15 mouse cellular contexts compared by ENCODE assay signal in the genomic region with DNA sequence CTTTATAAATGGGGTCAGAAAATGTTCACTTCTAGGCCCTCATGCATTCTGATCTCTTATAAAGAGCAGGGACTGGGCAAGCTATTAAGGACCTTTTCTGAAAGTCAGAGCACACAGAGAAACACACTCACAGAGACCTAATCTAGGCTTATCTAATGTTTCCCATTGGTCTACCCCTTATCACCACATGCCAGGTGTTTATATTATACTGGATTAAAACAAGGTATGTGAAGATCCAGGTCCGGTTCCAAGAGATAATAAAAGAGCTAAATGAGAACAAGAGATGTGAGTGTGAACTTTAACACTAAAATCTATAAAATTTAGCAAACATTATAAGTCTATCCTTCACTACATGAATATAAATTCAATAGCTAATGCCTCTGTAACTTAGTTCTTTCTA.
"Had no signal": no experiment of that assay in that cellular context is flagged by ENCODE, and none has a peak within 500 bp of the region (broad histone marks: within the 10 kb centered on the region; RNA-seq: fewer than 3 reads in every experiment).

No protein-coding gene starts in this region.

- H3K4me1 ChIP-seq: neural tube, embryonic 15.5 days; stomach, embryonic 15.5 days had no signal

- H3K4me2 ChIP-seq: neural tube, embryonic 15.5 days; stomach, embryonic 15.5 days had no signal

- H3K27me3 ChIP-seq: neural tube, embryonic 15.5 days; stomach, embryonic 15.5 days had no signal

- H3K4me3 ChIP-seq: neural tube, embryonic 15.5 days; stomach, embryonic 15.5 days had no signal

- H3K9me3 ChIP-seq: neural tube, embryonic 15.5 days; stomach, embryonic 15.5 days had no signal

- H3K9ac ChIP-seq: neural tube, embryonic 15.5 days; stomach, embryonic 15.5 days had no signal

- H3K27ac ChIP-seq: neural tube, embryonic 15.5 days; stomach, embryonic 15.5 days; stomach, postnatal 0 days had no signal

- H3K36me3 ChIP-seq: neural tube, embryonic 15.5 days; stomach, embryonic 15.5 days had no signal

- DNase-seq: retina, postnatal 1 day; right cerebral cortex, adult 18-20 months; right cerebral cortex, postnatal 14 days; right cerebral cortex, postnatal 25 days; right cerebral cortex, postnatal 4 days; spleen, adult 18-20 months; thymus, adult 18-20 months; thymus, adult 2 months; thymus, postnatal 14 days; thymus, postnatal 25 days; thymus, postnatal 36 days; thymus, postnatal 4 days had no signal
